13 mouse cellular contexts compared by ENCODE assay signal in the genomic region with DNA sequence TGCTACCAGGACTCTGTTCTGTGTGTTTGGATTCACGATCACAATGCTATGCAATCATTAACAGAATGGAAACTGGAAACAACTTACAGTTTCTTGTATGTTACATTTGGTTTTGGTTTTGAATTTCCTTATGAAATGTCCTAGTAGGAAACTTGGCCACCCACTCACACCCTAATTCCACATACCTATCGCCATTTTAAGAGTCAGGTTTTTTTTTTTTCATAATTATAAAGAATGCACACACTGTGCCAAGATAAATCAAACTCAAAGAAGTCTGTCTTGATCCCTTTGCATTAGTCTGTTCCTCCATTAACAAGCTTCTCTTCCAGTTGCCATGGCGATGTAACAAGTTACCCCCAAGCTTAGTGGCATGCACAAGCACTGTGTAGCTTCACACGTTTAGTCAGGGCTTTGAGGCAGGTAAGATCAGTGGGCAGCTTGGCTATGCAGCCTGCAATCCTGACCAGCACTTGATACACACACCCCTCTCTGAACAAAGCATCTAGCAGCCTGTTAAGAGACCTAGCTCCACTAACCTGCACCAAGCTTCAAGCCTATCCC. TPM values are rescaled to one million over a fixed set of nuclear protein-coding genes. Genes with fewer than 3 reads are reported as not detected.
"Had no signal": no experiment of that assay in that cellular context is flagged by ENCODE, and none has a peak within 500 bp of the region (broad histone marks: within the 10 kb centered on the region; RNA-seq: fewer than 3 reads in every experiment).

No protein-coding gene starts in this region.

RNA-seq across cellular contexts. Expression of a gene that starts 5.8 kb away (rescaled TPM):
- total RNA-seq: megakaryocyte progenitor cell, adult 5-6 weeks had no signal
- polyA plus RNA-seq: liver, embryonic 15.5 days; macrophage; myocyte; small intestine, adult 2 months had no signal

RNA-seq across cellular contexts. Expression of a gene that starts 52.5 kb away (rescaled TPM):
- polyA plus RNA-seq: lung, adult 2 months; lung, embryonic 15.5 days; macrophage; midbrain, embryonic 11.5 days; midbrain, embryonic 13.5 days; myocyte; neural tube, embryonic 11.5 days; neural tube, embryonic 13.5 days; small intestine, adult 2 months; stomach, embryonic 14.5 days; stomach, embryonic 16.5 days had no signal
